Mouse (Mus musculus): ENCODE results near the gene Lcat.

Lcat gene

GRCm38 (mm10) chr8:105949350-105949749 lies 6.2 kb upstream of the Lcat start:
- 27% methylated on average over 10 of the region's 10 CpGs for WGBS

- WGBS: 85% methylated on average over 5 of the region's 5 CpGs
Observed at GRCm38 (mm10) chr8:105942542-105942941, 640 bp downstream of the Lcat start.

- 79% methylated on average over 11 of the region's 11 CpGs for WGBS
Observed at GRCm38 (mm10) chr8:105942026-105942425, 1.2 kb downstream of the Lcat start.

GRCm38 (mm10) chr8:105938306-105938669 lies 4.9 kb downstream of the Lcat start, which contains the start of gene Psmb10:
TSS of gene Psmb10 (minus strand) at chr8:105938444.
- 12% methylated on average over 4 of the region's 4 CpGs for WGBS

- WGBS: under 1% methylated on average over 33 of the region's 33 CpGs
Observed at GRCm38 (mm10) chr8:105937496-105938305, 5.5 kb downstream of the Lcat start.

- 1% methylated on average over 30 of the region's 30 CpGs for WGBS
Observed at GRCm38 (mm10) chr8:105936866-105937475, 6.2 kb downstream of the Lcat start.

GRCm38 (mm10) chr8:105935863-105936603 lies 7.1 kb downstream of the Lcat start:
- WGBS: 18% methylated on average over 7 of the region's 7 CpGs

GRCm38 (mm10) chr8:105935105-105935504 lies 8.1 kb downstream of the Lcat start:
- 78% methylated on average over 6 of the region's 6 CpGs for WGBS

- WGBS: 92% methylated on average over 2 of the region's 2 CpGs
Observed at GRCm38 (mm10) chr8:105933762-105934161, 9.4 kb downstream of the Lcat start, which contains the start of gene Ctrl. TSS of gene Ctrl (minus strand) at chr8:105933862.

GRCm38 (mm10) chr8:105932525-105932924 lies 10.7 kb downstream of the Lcat start:
- 95% methylated on average over 11 of the region's 11 CpGs for WGBS

GRCm38 (mm10) chr8:105931271-105931670 lies 11.9 kb downstream of the Lcat start:
- WGBS: 51% methylated on average over 3 of the region's 3 CpGs

- WGBS: 18% methylated on average over 8 of the region's 8 CpGs
Observed at GRCm38 (mm10) chr8:105930602-105931001, 12.6 kb downstream of the Lcat start.

- 53% methylated on average over 3 of the region's 3 CpGs for WGBS
Observed at GRCm38 (mm10) chr8:105925123-105925522, 18.1 kb downstream of the Lcat start.

- 44% methylated on average over 3 of the region's 3 CpGs for WGBS
Observed at GRCm38 (mm10) chr8:105919390-105919789, 23.8 kb downstream of the Lcat start.

GRCm38 (mm10) chr8:105900941-105901616 lies 42.1 kb downstream of the Lcat start:
- WGBS: 26% methylated on average over 16 of the region's 16 CpGs

- under 1% methylated on average over 68 of the region's 68 CpGs for WGBS
Observed at GRCm38 (mm10) chr8:105900180-105900940, 42.8 kb downstream of the Lcat start, which contains the start of gene Pskh1. TSS of gene Pskh1 (plus strand) at chr8:105900441.

GRCm38 (mm10) chr8:105897801-105898480 lies 45.2 kb downstream of the Lcat start:
- WGBS: 65% methylated on average over 9 of the region's 9 CpGs

- WGBS: 11% methylated on average over 11 of the region's 11 CpGs
Observed at GRCm38 (mm10) chr8:105893339-105893738, 49.8 kb downstream of the Lcat start, which contains the start of gene Nrn1l. TSS of gene Nrn1l (plus strand) at chr8:105893567.

GRCm38 (mm10) chr8:105892432-105892831 lies 50.8 kb downstream of the Lcat start:
- 74% methylated on average over 6 of the region's 6 CpGs for whole genome bisulfite sequencing

GRCm38 (mm10) chr8:105890870-105891269 lies 52.3 kb downstream of the Lcat start:
- 44% methylated on average over 6 of the region's 6 CpGs for WGBS

All from cerebral cortex, adult 2 months (tissue).